Mouse (Mus musculus) adrenal gland, adult (tissue): ENCODE data around the gene Golga7b.

Experiments
- DNase-seq, 2 experiments: peaks; one replicate each; pipeline ENCODE4 v3.0.0; 2022 to 2023; ENCODE audit warnings: low spot score in 1 of 2; ENCODE audit not compliant: inconsistent age in 2 of 2

Golga7b gene

DNA sequence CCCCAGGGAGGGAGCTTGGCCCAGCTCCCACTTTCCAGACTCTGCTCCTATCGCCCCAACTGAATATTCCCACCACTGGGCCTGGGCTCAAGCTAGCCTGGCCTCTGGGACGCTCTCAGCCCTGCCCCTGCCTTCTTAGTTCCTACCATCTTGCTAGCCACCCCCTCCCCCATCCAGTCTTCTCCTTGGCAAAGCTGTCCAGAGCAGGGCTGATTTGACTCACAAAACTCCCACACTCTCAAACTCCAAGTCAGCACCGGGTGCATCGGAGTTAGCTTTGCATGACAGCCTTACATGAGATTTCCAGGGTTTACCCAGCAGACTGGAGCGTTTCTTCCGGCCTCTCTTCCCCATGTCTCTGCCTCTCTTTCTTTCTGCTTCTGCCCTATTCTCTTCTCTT lies 45.8 kb downstream of the Golga7b start:
- DNase-seq: no peak

DNA sequence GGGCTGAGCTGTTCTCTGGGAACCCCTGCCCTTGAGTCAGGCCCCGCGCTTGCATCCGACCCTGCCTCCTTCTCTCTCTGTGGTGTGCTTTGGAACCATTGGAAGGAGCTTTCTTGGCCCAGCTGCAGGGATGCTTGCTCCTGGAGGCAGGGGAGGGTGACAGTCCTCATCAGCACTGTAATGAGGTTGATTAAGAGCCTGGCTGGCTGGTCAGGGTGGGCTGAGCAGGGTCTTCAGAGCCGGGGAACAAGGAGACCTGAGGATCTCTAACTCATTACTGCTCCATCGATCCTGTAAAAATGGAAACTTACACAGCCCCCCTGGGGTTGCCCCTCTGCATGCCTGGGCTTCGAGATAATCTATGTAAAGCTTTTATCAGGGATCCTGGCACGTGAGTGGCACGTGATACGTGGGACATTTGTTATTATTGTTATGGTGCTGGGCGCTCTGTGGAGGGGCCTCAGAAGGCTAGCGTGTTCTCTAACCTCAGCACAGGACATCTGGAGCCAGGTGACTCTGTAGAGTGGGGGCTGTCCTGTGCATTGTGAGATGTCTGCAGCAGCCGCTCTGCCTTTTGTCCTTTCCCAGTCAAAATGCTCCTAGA lies 55.9 kb downstream of the Golga7b start:
- DNase-seq: no peak

DNA sequence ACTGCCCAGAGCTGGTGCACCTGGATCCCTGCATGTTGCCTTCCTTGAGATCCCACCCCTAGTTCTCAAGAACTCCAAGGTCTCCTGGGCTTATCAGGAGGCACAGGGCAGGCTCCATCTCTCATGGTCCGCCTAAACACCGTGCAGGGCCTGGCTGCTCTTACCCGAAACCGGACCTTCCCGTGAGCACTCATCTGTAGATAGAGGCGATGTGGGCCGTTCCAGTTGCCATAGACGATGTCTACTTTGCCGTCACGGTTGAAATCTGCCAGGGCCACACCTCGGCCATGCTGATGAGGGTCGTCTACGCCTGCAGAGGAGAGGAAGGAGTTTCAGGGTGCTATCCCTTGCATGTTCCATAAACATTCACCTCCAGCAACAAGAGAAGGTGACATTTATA lies 57.1 kb downstream of the Golga7b start:
- no peak for DNase-seq

DNA sequence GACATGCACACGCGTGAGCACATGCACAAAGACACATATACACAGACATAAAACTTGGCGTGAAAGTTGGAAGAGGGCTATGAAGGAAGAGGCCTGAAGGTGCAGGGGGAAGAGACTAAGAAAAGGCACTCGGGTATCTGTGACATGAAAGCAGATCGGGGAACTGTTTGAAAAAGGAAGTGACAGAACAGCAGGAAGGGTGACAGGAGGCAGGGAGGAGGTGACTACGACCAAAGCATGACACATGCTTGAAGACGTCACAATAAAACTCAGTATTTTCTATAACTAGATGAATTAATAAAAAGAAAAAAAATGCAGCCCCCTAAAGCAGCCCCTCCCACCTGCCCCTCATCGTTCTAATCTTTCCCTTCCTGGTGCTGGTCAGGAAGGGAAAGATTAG lies 58.4 kb downstream of the Golga7b start:
- no peak for DNase-seq

DNA sequence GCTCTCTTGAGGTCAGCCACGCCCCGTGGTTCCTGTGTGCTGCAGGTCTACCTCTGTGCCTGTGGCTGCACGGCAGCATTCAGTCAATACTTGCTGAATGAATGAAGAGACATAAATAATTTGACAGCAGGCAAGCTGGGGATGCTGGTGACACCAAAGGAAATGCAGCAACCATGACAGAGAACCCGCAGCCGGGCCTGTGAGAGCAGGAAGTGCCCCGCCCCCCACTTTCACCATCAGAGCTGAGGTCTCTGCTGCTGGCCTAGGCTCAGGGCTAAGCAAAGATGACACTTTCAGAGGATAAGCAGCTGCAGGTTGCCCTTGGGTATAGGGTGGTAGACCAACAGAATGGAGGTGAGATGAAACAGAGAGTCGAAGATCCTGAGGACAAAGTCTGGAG lies 58.8 kb downstream of the Golga7b start:
- no peak for DNase-seq

DNA sequence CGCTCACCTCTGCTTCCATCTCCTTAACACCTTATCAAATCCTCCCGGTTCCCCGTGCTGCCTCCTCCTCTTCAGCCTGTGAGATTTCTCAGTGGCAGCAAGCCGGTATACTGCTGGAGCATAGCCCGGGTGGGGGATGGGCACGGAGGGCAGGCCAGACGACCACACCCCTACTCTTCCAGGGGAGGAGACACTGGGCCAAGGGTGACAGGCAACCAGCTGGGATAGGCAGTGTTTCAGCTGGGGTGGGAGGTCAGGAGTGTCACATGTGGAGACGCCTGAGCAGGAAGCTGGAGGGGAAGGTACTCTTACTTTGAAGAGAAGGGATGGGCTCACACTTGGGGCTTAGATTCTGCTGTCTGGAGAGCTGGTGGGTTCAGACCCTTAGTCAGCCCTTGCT lies 59.6 kb downstream of the Golga7b start:
- no peak for DNase-seq

DNA sequence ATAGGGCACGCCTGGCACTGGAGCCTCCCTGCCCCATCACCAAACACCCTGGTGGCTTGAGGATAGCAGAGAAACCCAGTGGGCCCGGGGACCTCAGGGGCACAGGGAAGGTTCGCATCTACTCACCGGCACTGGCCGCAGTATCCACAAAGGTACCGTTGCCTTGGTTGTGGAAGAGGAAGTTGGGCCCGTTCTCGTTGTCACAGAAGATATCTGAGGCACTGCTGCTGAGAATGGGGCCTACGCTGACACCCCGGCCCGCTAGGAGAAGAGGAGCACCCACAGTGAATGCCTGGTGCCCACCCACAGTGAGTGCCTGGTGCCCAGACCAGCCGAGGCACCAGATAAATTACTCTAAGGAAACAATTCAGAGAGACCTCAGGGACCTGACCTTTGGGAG lies 61.6 kb downstream of the Golga7b start:
- DNase-seq: no peak

DNA sequence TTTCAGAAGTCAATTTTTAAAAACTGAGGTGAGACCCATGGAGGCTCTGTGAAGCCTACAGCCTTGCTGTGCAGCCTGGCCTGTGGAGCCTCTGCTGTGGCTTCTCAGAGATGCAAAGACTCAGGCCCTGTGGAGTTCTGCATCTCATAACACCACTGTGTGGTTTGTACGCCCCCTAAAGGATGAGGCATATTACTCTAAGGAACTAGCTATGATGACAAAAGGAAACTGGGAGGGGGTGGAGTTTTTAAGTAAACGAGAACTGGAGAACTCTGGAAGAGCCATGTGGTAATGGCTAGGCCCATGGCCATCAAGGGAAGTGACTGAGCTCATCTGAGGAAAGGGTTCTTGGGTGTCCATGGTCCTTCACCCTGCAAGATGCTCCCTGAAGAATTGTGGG lies 64.0 kb downstream of the Golga7b start:
- DNase-seq: no peak

DNA sequence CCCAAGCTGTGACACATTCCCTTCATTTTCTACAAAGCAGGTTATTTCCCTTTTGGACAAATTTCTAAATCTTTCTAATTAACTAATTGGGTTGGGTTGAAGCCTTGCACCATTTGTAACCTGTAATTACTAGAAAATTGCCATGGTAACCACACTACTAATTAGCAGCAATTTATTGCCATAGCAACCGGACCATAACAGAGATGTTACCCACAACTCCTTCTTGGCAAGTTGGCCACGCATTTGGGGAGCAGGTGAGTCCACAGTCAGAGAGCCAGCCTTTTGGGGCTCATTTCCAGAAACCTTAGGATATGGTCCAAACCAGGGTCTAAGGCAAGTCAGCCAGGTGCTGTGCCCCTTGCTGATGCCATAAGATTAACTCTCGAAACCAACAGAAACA lies 64.8 kb downstream of the Golga7b start:
- no peak for DNase-seq

DNA sequence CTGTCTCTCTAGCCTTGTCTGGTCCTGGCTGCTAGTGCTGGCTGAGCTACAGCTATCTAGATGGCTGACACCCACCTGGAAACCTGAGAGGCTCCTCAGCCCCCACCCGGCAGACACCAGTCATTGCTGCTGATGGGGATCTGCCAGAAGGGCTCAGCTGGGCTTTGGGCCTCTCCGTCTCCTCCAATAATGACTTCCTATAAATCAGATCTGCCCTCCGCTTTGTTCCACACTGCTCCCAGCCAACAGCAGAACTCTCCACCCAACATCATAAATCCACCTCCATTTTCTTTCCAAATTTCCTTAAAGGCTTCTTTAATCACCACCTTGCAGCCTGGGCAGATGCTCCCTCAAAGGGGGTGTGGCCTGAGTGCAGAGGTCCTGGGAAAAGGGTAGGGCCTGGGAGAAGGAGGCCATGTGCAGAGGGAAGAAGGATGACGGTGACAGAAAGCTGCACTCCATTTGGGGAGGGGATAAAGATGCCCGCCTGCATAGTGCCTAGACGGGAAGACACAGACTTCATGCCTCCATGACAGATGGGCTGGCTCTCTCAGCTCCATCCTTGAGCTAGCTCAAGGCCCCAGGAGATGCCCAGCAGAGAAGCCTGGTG lies 67.8 kb downstream of the Golga7b start:
- DNase-seq: no peak

DNA sequence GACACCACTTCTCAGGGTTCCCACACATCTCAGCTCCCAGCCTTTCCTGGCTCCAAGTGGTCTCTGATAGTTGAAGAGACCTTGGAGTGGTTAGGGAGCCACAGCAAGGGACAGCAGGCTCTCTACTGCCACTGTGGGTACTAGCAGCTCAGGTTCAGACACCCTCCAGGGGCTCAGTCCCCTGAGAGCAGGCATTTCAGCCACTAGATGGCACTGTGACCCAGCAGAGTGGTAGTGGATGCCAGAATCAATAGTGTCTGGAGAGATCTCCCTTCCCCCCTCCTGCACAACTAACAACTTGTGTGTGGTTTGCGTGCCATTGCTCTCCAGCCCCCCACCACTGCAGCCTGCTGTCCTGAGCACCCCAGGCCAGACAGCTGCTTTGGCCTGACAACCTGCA lies 68.5 kb downstream of the Golga7b start:
- DNase-seq: peak; percentile 67 to 91

DNA sequence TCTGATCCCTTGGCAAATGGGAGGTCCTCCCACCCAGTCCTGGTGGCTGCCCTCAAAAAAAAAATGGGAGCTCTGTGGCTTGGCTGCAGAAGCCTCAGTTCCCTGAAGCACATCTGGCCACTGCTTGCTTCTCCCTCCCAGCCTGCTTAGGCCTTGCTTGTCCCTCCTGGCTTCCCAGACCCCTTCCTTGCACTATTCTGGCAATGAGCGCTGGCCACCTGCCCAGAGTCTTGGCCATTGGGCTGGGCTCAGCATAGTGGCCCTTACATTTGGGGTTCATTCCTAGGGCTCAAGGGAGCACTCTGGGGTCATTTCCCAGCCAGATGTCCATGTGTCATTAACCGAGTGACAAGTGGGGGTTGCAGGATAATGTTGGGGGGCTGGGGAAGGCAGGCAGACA lies 69.2 kb downstream of the Golga7b start:
- peak in 1 of 2 experiments; percentile 30 for DNase-seq

DNA sequence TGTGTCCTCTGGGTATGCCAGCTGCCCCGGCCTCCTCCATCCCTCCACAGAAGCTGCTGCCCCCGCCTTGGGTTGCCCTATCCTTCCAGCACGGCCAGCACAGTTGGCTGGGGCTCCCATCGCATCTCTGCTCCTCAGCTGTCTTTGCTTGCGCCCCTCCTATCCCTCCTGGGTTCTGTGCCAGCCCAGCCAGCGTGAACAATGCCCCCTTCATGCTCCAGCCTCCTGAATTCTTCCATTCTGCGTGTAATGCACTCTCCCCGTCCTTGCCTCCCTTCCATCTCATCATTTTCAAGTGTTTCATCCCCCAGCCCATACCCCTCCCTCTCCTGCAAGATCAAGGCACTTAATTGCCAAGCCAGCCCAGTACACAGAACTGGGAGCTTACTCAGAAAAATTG lies 69.6 kb downstream of the Golga7b start:
- DNase-seq: no peak

DNA sequence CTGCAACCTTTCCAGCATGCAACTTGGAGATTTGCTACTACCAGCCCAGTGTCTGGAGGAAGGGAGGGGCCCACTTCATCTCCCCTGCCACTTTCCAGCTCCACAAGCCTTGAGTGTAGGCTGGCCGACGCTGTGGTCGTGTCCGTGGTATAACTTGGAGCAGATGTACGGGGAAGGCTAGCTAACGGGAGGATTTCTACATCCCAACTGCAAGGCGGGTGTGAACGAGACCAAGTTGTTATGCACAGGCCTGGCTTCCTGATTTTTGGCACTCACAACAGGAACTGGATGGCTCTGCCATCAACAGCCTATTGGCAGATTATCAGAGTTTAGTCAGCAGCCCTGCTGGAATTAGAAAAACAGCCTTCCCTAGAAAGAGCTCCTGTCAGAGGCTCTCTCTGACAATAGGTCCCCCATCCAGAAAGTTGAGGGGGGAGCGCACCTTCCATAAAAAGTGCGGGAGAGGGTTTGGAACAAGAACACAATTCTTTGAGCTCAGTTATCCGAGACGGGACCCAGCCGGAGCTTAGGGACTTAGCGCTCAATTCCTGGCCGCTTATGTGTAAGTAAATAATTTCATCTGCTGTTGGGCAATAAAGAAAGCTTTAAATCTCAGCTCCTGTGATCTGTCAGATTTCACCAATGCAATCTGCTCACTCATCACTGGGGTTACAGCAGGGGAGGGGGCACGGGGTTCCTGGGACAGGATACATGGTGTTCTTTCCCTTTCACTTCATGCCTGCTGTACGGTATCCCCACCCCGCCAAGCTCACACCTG lies 70.5 kb downstream of the Golga7b start:
- peak in 1 of 2 experiments; percentile 21 for DNase-seq
